Mouse (Mus musculus): ENCODE measurements around the gene Spint2.
"Not testable (repeated sequence)": the region's sequence is repeated elsewhere in the genome, so short reads cannot be mapped to it uniquely, and the experiment has no call there.

- TF ChIP-seq SRF (IDR thresholded peaks at IDR 0.05; ENCODE audit: control insufficient read depth, insufficient read length, low read depth); POLR2A (IDR thresholded peaks at IDR 0.05; ENCODE audit: insufficient read length, low read depth); POLR2AphosphoS2 (IDR thresholded peaks at IDR 0.05; ENCODE audit: insufficient read length, low read depth); E2F4 (IDR thresholded peaks at IDR 0.05; ENCODE audit: insufficient read depth); REST (IDR thresholded peaks at IDR 0.05; ENCODE audit: insufficient read depth, insufficient read length); TCF12 (IDR thresholded peaks at IDR 0.05; ENCODE audit: insufficient read depth, poor library complexity, severe bottlenecking); MAX (IDR thresholded peaks at IDR 0.05; ENCODE audit: low read depth); USF1 (IDR thresholded peaks at IDR 0.05; ENCODE audit: low read depth); TCF3 (IDR thresholded peaks at IDR 0.05; ENCODE audit: insufficient read length, low read depth); CEBPB (IDR thresholded peaks at IDR 0.05; ENCODE audit: insufficient read depth, poor library complexity, severe bottlenecking); MYOG (IDR thresholded peaks at IDR 0.05; ENCODE audit: control insufficient read depth in 1 of 3, insufficient read depth in 1 of 3, insufficient read length in 2 of 3, low read depth in 2 of 3): not testable (repeated sequence)
Observed at GRCm38 (mm10) chr7:29212775-29213560, 68.7 kb downstream of the Spint2 start.
